Mouse (Mus musculus) bone marrow macrophage, adult 2 months (primary cell): ENCODE results near the gene Mob3b.

ENCODE experiments used
- CTCF ChIP-seq: IDR thresholded peaks from 2 replicates; pipeline ENCODE4 v1.5.1; 2012; ENCODE audit warnings: low read depth, mild to moderate bottlenecking, low read length, moderate library complexity
- POLR2A ChIP-seq: IDR thresholded peaks from 2 replicates; pipeline ENCODE4 v1.6.1; 2012; ENCODE audit warnings: mild to moderate bottlenecking, low read depth, low read length, borderline replicate concordance

DNA sequence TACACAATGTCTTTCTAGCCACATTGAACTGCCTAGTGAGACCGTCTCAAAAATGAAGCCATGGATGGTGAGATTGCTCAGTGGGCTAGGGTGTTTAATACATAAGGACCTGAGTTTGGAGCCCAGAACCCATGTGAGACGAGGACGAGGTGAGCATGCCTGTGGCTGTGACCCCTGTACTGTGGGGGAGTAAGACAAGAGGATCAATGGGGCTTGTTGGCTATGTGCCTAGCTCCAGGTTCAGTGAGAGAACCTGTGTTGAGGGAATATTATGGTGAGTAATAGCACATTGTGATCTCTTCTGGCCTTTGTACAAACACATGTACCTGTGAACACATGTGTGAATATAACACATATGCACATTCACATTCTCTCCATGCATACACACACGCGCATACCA lies 116.4 kb downstream of the Mob3b start:
- no peak for TF ChIP-seq POLR2A
- TF ChIP-seq CTCF, result no peak
